Mouse (Mus musculus): Measurements from ENCODE around the gene Mcat. TPM values are rescaled to one million over a fixed set of nuclear protein-coding genes. Genes with fewer than 3 reads are reported as not detected.

Gene Mcat
- polyA plus RNA-seq, 1 experiment: 49.8 TPM

DNA sequence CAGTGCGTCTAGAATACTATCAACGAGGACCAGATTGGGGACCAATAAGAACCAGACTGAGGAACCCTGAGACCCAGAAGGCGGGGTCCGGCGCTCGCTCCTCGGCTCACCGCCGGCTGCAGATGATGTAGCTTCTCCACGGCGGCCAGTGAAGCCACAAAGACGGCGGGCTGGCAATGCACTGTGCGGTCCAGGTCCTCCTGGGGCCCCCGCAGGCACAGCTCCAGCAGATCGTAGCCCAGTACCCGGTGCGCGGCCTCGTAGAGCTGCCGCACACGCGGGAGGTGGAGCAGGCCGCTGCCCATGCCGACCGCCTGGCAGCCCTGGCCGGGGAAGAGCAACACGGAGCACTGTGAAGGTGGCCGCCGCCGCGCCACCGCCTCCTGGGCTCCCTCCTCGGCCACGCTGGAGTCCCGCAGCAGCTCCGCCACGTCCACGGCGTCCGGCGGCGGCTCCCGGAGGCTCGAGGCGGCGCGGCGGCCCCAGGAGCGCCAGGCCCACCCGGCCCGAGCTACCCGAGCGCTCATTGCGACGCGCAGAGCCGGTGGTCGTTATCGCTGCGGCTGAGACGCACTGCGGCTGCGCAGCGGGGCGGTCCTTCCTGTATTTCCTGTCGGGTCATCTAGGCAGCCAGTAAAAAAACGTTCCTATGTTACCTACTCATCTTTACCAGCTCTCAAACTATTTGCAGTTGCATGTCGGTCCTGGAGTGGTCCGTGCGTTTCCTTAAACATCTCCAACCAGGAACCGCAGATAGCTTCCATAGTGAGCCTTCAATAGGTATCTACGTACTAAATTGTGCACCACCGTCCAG is 8.2 kb downstream of the Mcat start:
- H3K36me3 ChIP-seq (ENCODE audit: control insufficient read depth, insufficient read depth, low read length): 0 out of 2 replicates have a peak, but pooled peaks cover 1% of the 10 kb centered on the region
- H3K27me3 ChIP-seq (ENCODE audit: control insufficient read depth, insufficient read depth, low read length): no peaks in the 10 kb centered on the region
- H3K4me3 ChIP-seq (ENCODE audit: control insufficient read depth, low read depth, low read length): peak overlapping the region; percentile 92
- TF ChIP-seq POLR2A (IDR thresholded peaks at IDR 0.05; ENCODE audit: control insufficient read depth, low read depth, low read length) (peak; percentile 98), CTCF (IDR thresholded peaks at IDR 0.05; ENCODE audit: control insufficient read depth, insufficient read depth, insufficient replicate concordance, low read depth, low read length) (no peak)
- peaks cover 10% of the 10 kb centered on the region for H3K4me1 ChIP-seq (ENCODE audit: control insufficient read depth, insufficient read depth, low read length)
- peak overlapping the region; percentile 86 for H3K27ac ChIP-seq (ENCODE audit: control insufficient read depth, insufficient read depth, low read depth, low read length)

DNA sequence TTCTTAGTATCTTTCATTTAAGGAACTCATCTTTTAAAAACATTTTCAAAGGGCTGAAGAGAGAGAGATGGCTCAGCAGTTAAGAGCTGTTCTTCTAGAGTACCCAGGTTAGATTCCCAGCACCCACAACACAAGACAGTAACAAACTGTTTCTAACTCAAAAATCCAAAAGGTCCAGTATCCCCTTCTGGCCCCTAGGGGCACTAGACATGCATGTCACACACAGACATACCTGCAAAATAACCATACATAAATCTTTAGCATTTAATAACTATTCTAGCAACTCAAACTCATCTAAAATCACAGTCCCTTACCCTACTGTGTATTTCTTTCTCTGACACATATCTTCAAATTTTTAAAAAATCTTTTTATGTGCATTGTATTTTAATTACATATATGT is 9.8 kb downstream of the Mcat start:
- H3K4me1 ChIP-seq (ENCODE audit: control insufficient read depth, insufficient read depth, low read length): peaks cover 10% of the 10 kb centered on the region
- no peak overlapping the region for H3K4me3 ChIP-seq (ENCODE audit: control insufficient read depth, low read depth, low read length)
- H3K36me3 ChIP-seq (ENCODE audit: control insufficient read depth, insufficient read depth, low read length): 0 out of 2 replicates have a peak, but pooled peaks cover 1% of the 10 kb centered on the region
- no peaks in the 10 kb centered on the region for H3K27me3 ChIP-seq (ENCODE audit: control insufficient read depth, insufficient read depth, low read length)
- H3K27ac ChIP-seq (ENCODE audit: control insufficient read depth, insufficient read depth, low read depth, low read length): no peak overlapping the region
- TF ChIP-seq POLR2A (IDR thresholded peaks at IDR 0.05; ENCODE audit: control insufficient read depth, low read depth, low read length): no peak
- no peak for TF ChIP-seq CTCF (IDR thresholded peaks at IDR 0.05; ENCODE audit: control insufficient read depth, insufficient read depth, insufficient replicate concordance, low read depth, low read length)

DNA sequence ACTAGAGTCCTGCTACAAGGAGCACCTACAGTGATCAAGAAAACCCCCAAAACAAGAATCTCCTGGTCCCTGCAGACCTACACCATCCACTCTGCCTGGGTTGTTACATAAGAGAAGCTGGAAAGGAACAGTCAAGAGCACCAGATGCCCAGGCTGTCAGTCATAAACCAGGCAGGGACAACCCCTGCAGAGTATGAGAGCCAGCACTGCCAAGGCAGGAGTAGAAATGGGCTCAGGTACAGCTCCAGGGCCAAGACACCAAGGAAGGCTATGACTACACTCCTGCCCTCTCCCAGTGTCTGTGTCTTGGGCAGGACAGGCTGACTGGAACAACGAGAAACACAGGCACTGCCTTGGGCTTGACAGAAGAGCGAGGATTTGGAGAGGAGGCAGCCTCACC is 13.4 kb downstream of the Mcat start:
- Histone ChIP-seq H3K4me3 (ENCODE audit: control insufficient read depth, low read depth, low read length) (no peak overlapping the region), H3K36me3 (ENCODE audit: control insufficient read depth, insufficient read depth, low read length) (peaks cover 8% of the 10 kb centered on the region), H3K27ac (ENCODE audit: control insufficient read depth, insufficient read depth, low read depth, low read length) (no peak overlapping the region), H3K27me3 (ENCODE audit: control insufficient read depth, insufficient read depth, low read length) (no peaks in the 10 kb centered on the region), H3K4me1 (ENCODE audit: control insufficient read depth, insufficient read depth, low read length) (peaks cover 3% of the 10 kb centered on the region; the same call in 1 of the 2 replicates)
- TF ChIP-seq POLR2A (IDR thresholded peaks at IDR 0.05; ENCODE audit: control insufficient read depth, low read depth, low read length) (no peak), CTCF (IDR thresholded peaks at IDR 0.05; ENCODE audit: control insufficient read depth, insufficient read depth, insufficient replicate concordance, low read depth, low read length) (no peak)

DNA sequence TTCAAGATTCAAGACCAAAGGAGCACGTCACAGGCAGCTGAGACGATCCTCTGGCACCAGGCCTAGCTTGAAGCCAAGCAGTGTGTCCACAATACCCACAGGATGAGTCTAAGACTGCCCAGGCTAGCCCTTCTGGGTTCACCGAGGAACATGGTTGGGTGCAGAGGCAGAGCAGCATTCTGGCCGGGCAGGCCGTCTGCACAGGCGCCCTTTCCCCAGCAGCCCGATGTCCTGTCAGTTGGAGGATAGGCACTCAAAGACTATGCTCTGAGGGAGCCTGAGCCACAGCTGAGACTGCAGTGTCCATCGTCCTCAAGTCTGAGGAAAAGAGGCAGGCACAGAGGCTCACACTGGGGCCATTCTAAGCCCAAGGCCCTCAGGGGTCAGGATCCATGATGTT is 16.4 kb downstream of the Mcat start:
- Histone ChIP-seq H3K4me3 (ENCODE audit: control insufficient read depth, low read depth, low read length) (no peak overlapping the region), H3K36me3 (ENCODE audit: control insufficient read depth, insufficient read depth, low read length) (peaks cover 7% of the 10 kb centered on the region), H3K27ac (ENCODE audit: control insufficient read depth, insufficient read depth, low read depth, low read length) (no peak overlapping the region), H3K4me1 (ENCODE audit: control insufficient read depth, insufficient read depth, low read length) (no peaks in the 10 kb centered on the region), H3K27me3 (ENCODE audit: control insufficient read depth, insufficient read depth, low read length) (no peaks in the 10 kb centered on the region)
- TF ChIP-seq CTCF (IDR thresholded peaks at IDR 0.05; ENCODE audit: control insufficient read depth, insufficient read depth, insufficient replicate concordance, low read depth, low read length): no peak
- TF ChIP-seq POLR2A (IDR thresholded peaks at IDR 0.05; ENCODE audit: control insufficient read depth, low read depth, low read length): no peak

DNA sequence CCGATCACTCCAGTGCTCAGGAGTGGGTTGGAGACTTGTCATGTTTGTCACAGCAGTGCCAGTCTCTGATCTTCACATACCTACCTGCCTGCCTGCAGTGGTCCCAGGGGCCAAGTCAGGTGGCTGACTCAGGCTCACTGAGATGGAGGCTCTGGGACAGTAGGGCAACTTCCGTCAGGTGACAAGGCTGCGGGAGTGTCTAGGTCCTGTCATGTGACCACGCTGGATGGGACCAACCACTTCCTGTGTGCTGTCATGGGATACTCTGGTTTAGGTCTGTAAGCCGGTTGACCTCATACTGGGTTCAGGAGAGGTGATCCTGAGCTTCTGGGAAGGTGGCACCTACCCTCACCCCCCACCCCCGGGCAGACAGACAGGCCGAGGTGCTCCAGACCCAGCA is 17.6 kb downstream of the Mcat start:
- Histone ChIP-seq H3K36me3 (ENCODE audit: control insufficient read depth, insufficient read depth, low read length) (peaks cover 7% of the 10 kb centered on the region), H3K27ac (ENCODE audit: control insufficient read depth, insufficient read depth, low read depth, low read length) (no peak overlapping the region), H3K4me3 (ENCODE audit: control insufficient read depth, low read depth, low read length) (no peak overlapping the region), H3K27me3 (ENCODE audit: control insufficient read depth, insufficient read depth, low read length) (no peaks in the 10 kb centered on the region), H3K4me1 (ENCODE audit: control insufficient read depth, insufficient read depth, low read length) (no peaks in the 10 kb centered on the region)
- TF ChIP-seq POLR2A (IDR thresholded peaks at IDR 0.05; ENCODE audit: control insufficient read depth, low read depth, low read length) (no peak), CTCF (IDR thresholded peaks at IDR 0.05; ENCODE audit: control insufficient read depth, insufficient read depth, insufficient replicate concordance, low read depth, low read length) (no peak)

DNA sequence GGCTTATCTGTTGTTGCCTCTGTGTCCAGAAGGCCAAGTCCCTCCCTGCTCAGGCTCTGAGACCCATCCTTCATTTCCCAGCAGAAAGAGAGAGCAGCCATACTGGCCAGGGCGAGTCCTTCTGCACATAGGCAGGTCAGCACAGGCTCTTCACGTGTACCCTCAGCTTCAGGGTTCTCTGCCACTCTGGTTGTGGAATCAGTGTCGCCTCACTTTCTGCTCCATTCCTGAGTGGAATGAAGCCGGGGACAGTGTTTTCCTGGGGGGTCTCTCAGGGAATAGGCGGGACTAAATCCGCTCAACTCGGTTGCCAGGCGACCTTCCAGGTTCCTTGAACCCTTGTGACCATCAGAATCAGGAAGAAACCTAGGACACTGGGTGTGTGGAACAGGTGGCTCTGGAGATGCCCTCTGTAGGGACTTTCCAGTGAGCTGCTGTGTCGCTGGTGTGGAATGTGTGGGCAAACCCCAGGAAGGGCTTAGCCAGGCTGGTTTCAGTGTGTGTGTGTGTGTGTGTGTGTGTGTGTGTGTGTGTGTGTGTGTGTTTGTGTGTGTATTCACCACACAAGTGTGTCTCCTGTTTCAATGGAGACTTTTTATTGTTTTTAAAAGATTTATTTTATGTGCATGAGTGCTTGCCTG is 21.8 kb downstream of the Mcat start:
- Histone ChIP-seq H3K4me3 (ENCODE audit: control insufficient read depth, low read depth, low read length) (no peak overlapping the region), H3K27ac (ENCODE audit: control insufficient read depth, insufficient read depth, low read depth, low read length) (no peak overlapping the region), H3K27me3 (ENCODE audit: control insufficient read depth, insufficient read depth, low read length) (no peaks in the 10 kb centered on the region), H3K4me1 (ENCODE audit: control insufficient read depth, insufficient read depth, low read length) (no peaks in the 10 kb centered on the region), H3K36me3 (ENCODE audit: control insufficient read depth, insufficient read depth, low read length) (peaks cover 2% of the 10 kb centered on the region)
- TF ChIP-seq POLR2A (IDR thresholded peaks at IDR 0.05; ENCODE audit: control insufficient read depth, low read depth, low read length) (no peak), CTCF (IDR thresholded peaks at IDR 0.05; ENCODE audit: control insufficient read depth, insufficient read depth, insufficient replicate concordance, low read depth, low read length) (no peak)

DNA sequence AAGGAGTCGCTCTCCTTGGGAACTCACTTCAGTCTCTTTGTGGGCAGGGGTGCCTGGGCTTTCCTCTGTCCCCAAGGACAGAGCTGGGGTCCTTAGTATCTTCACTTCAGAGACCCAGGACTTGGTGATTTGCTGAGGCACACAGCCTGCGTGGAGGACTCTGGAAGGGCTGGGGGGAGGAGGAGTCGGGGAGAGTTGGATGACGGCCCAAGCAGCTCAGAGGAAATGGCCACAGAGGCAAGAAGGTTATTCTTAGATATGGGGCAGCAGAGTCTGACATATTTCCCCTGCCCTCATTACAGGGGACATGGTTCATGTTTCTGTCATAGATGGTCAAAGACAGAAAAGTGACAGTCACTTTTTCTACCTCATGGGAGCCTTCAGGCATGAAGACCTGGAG is 23.7 kb downstream of the Mcat start:
- H3K4me1 ChIP-seq (ENCODE audit: control insufficient read depth, insufficient read depth, low read length): no peaks in the 10 kb centered on the region
- no peak overlapping the region for H3K4me3 ChIP-seq (ENCODE audit: control insufficient read depth, low read depth, low read length)
- H3K27me3 ChIP-seq (ENCODE audit: control insufficient read depth, insufficient read depth, low read length): no peaks in the 10 kb centered on the region
- no peak overlapping the region for H3K27ac ChIP-seq (ENCODE audit: control insufficient read depth, insufficient read depth, low read depth, low read length)
- no peak for TF ChIP-seq POLR2A (IDR thresholded peaks at IDR 0.05; ENCODE audit: control insufficient read depth, low read depth, low read length)
- no peak for TF ChIP-seq CTCF (IDR thresholded peaks at IDR 0.05; ENCODE audit: control insufficient read depth, insufficient read depth, insufficient replicate concordance, low read depth, low read length)
- no peaks in the 10 kb centered on the region for H3K36me3 ChIP-seq (ENCODE audit: control insufficient read depth, insufficient read depth, low read length)

All from testis, adult 2 months (tissue).